Mouse (Mus musculus): Measurements from ENCODE around the gene Aig1.

The Aig1 gene

GRCm38 (mm10) chr10:13652061-13652460 is 216.7 kb downstream of the Aig1 start:
- DNase-seq (ENCODE audit: low spot score in 2 of 2), result no peak

GRCm38 (mm10) chr10:13641750-13642149 is 227.0 kb downstream of the Aig1 start:
- DNase-seq (ENCODE audit: low spot score in 2 of 2), result no peak

- no peak for DNase-seq (ENCODE audit: low spot score in 2 of 2)
Measured at GRCm38 (mm10) chr10:13631796-13632195, 237.0 kb downstream of the Aig1 start.

DNA sequence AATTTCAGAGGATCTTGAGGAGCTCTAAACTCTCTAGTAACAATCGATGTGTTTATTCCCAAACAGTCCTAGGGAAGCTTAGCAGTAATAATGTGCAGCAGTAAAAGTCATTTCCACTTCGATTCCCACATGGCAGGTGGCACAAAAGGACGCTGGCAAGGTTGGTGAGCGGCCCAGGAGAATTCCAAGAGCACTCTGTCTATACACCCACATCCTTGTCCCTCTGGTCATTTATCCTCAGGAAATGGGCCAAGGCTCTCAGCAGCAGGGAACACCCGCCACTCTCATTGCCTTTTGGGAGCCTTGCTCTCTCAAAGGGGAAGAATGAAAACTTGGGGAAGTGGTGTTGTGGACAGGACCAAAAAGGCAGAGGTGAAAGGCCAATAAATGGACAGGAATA is 245.0 kb downstream of the Aig1 start:
- DNase-seq (ENCODE audit: low spot score in 2 of 2), result no peak

DNA sequence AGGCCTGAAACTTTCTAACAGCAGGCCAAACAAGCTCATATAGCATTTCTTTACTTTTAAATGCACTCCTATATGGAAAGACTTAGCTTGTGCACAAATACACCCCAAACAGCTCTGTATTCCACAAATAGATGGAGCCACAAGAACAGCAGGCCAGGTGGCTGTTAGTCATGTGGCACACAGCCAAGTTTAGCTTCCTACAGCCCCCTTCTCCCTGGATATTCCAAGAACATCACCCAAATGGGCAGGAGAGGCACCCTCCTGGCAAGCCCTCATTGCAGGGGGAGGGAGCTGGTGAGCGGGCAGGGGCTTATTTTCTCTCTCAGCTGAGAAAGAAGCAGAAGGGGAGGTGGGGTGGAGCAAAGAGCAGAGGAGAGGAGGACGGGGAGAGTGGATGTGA is 267.9 kb downstream of the Aig1 start:
- no peak for DNase-seq (ENCODE audit: low spot score in 2 of 2)

DNA sequence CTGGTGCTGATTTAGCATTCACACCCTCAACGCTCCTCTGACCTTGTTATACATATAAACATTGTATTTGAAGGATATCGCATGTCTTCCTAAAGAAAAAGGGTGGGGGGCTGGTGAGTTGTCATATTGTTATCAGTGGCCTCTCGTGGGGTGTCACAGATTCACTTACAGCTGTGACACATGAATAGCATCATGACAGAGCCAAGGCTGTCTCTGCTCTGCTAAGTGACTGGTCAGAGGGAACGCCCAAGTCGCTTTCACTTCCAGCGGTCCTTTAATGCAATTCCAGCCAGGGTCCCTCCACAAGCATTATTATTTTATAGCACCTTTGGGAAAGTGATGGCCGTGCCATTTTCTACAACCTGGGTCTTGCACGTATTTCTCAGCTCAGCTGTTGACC is 271.3 kb downstream of the Aig1 start:
- DNase-seq (ENCODE audit: low spot score in 2 of 2), result no peak
